Mouse (Mus musculus) limb, embryonic 11.5 days (tissue): ENCODE results near the gene Cxadr. TPM values are rescaled to one million over a fixed set of nuclear protein-coding genes. Genes with fewer than 3 reads are reported as not detected.

Experiments used
- ATAC-seq: fragments of 200-750 bp; cut with Nextera tagmentation; 2 replicates; pipeline ENCODE4 v1.8.0; 2017; ENCODE audit warnings: low read depth; ENCODE audit not compliant: insufficient number of reproducible peaks, low FRiP score, low TSS enrichment
- DNase-seq: peaks from one replicate; pipeline ENCODE4 v3.0.0-alpha.2; 2015; ENCODE audit warnings: low spot score
- H3K27ac ChIP-seq: fragments of 300-500 bp; sonication (generic); replicated peaks from 2 replicates; pipeline ENCODE4 v1.5.1; 2014; ENCODE audit warnings: low read depth, mild to moderate bottlenecking, low read length
- H3K27me3 ChIP-seq: fragments of 300-500 bp; sonication (generic); 2 replicates; pipeline ENCODE4 v1.6.1; 2014; ENCODE audit warnings: mild to moderate bottlenecking, low read length, mixed read lengths; ENCODE audit not compliant: control insufficient read depth, insufficient read depth
- H3K36me3 ChIP-seq: fragments of 300-500 bp; sonication (generic); 2 replicates; pipeline ENCODE4 v1.6.1; 2014; ENCODE audit warnings: mild to moderate bottlenecking, low read length, moderate library complexity, mixed read lengths; ENCODE audit not compliant: control insufficient read depth, insufficient read depth
- H3K4me1 ChIP-seq: fragments of 300-500 bp; sonication (generic); 2 replicates; pipeline ENCODE4 v1.6.1; 2014; ENCODE audit warnings: low read length, mixed read lengths; ENCODE audit not compliant: control insufficient read depth, insufficient read depth
- H3K4me2 ChIP-seq: fragments of 300-500 bp; sonication (generic); 2 replicates; pipeline ENCODE4 v1.6.1; 2014; ENCODE audit warnings: low read depth, mild to moderate bottlenecking, moderate library complexity; ENCODE audit not compliant: severe bottlenecking
- H3K4me3 ChIP-seq: fragments of 300-500 bp; sonication (generic); 2 replicates; pipeline ENCODE4 v1.5.1; 2014; ENCODE audit warnings: low read depth, low read length
- H3K9ac ChIP-seq: fragments of 300-500 bp; sonication (generic); 2 replicates; pipeline ENCODE4 v1.6.1; 2014; ENCODE audit warnings: mild to moderate bottlenecking, low read length
- H3K9me3 ChIP-seq: fragments of 300-500 bp; sonication (generic); 2 replicates; pipeline ENCODE4 v1.6.1; 2016; ENCODE audit warnings: low read length; ENCODE audit not compliant: control insufficient read depth
- WGBS: fragments of 180-500 bp; shearing (Covaris S2); extraction: QIAGEN DNeasy Blood & Tissue Kit; methylation state at CpG from one replicate; pipeline ENCODE4 v1.1.7; 2014; 5-methylcytosine and 5-hydroxymethylcytosine counted together
- polyA plus RNA-seq: library from polyadenylated mRNA; unstranded; fragments of >200 nt; fragmentation: Nextera tagmentation; extraction: Ambion mirVana; gene quantifications from 2 replicates; pipeline ENCODE4 v1.2.1, GENCODE M21; 2014

Cxadr gene
- polyA plus RNA-seq, 1 experiment from 2014 or later, result 24.4 TPM

DNA sequence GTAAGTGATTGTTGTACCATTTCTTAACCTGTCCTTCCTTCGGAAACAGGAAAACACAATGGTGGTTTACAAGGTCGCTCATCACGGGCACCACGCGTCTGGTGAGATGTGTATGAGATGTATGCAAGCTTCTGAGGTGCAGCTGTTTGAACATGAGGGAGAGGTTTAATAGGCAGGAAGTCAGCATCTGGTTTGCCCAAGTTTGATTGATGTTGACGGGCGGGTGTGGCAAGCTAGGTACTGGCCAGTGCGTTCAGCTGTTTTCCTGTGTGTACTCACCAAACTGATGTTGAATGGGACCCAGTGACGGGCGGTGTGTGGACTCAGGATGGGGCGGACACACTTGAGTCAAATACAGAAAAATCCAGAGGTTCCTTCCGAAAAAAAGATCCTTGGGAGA lies 26.7 kb downstream of the Cxadr start:
- H3K4me3 ChIP-seq, result no peak overlapping the region
- H3K27ac ChIP-seq, result no peak overlapping the region
- H3K27me3 ChIP-seq, result no peaks in the 10 kb centered on the region
- H3K4me1 ChIP-seq, result no peaks in the 10 kb centered on the region
- H3K4me2 ChIP-seq, result no peak overlapping the region
- DNase-seq, result no peak
- H3K9ac ChIP-seq, result no peak overlapping the region
- ATAC-seq, result no peak
- H3K9me3 ChIP-seq, result no peaks in the 10 kb centered on the region
- H3K36me3 ChIP-seq, result peaks cover 4% of the 10 kb centered on the region; the same call in 1 of the 2 replicates
- 92% methylated on average over 12 of the region's 12 CpGs for WGBS

DNA sequence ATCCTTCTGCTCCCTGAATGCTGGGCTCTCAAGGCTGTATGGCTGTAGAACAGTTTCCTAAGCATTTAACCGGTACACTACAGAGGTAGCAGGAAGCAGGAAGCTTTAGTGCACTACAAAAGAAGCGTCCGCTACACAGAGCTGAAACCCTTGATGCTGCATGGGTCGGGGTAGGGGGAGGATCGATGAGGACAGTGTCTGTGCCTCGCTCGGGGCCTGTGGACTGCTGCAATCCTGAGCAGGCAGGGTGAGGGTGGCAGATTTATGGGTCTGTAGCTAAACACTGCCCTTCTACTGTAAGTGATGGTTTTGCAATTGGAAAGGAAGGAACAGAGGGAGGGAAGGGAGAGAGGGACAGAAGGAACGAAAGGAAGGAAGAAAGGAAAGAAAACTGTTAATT lies 35.9 kb downstream of the Cxadr start:
- H3K9ac ChIP-seq, result no peak overlapping the region
- peaks cover 9% of the 10 kb centered on the region; the same call in 1 of the 2 replicates for H3K36me3 ChIP-seq
- no peak overlapping the region for H3K4me2 ChIP-seq
- DNase-seq (no peak), ATAC-seq (no peak)
- no peaks in the 10 kb centered on the region for H3K4me1 ChIP-seq
- H3K9me3 ChIP-seq, result no peaks in the 10 kb centered on the region
- H3K27ac ChIP-seq, result no peak overlapping the region
- no peak overlapping the region for H3K4me3 ChIP-seq
- no peaks in the 10 kb centered on the region for H3K27me3 ChIP-seq
- 44% methylated on average over 8 of the region's 8 CpGs for WGBS

DNA sequence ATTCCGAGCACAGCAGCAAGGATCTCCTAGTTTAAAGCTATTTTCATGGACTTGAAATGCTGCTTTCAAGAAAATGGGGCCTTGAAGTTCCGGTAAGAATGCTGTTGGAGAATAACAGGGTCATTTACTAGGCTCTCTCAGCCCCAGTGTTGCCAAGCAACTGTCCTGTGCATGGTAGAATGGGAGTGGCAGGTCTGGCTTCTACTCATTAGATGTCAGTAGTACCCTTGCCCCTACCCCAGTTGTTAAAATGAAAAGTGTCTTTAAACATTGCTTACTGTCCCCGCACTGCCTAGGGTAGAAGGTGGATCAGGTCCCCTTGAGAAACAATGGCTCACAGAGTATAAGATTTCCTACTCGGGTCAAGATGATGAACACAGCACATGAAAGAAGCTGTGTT lies 40.1 kb downstream of the Cxadr start:
- Histone ChIP-seq H3K4me1 (peaks cover 8% of the 10 kb centered on the region), H3K27me3 (no peaks in the 10 kb centered on the region), H3K4me2 (no peak overlapping the region), H3K9ac (no peak overlapping the region), H3K27ac (no peak overlapping the region), H3K36me3 (no peaks in the 10 kb centered on the region), H3K4me3 (no peak overlapping the region), H3K9me3 (no peaks in the 10 kb centered on the region)
- ATAC-seq (no peak), DNase-seq (no peak)
- WGBS, result 84% methylated on average over 4 of the region's 4 CpGs

DNA sequence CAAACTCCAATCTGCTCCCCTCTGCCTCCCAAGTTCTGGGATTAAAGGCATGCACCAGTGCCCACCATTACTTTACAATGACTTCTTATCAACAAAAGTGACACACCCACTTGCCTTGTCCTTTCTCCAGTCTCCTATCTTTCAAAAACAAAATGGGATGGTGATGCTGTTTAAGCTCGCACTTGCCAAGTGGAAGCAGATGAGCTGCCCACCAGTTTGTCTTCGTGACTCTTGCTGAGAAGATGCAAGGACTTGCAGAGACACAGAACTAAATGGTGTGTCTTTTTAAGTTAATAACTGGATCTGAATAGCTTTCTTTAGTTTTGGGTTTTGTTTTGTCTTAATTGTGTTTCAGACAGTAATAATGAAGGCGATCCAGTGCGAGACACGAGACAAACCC lies 41.5 kb downstream of the Cxadr start:
- ATAC-seq (no peak), DNase-seq (no peak)
- 94% methylated on average over 5 of the region's 5 CpGs for WGBS
- no peak overlapping the region for H3K27ac ChIP-seq
- no peaks in the 10 kb centered on the region for H3K9me3 ChIP-seq
- no peak overlapping the region for H3K4me3 ChIP-seq
- peaks cover 8% of the 10 kb centered on the region for H3K4me1 ChIP-seq
- no peaks in the 10 kb centered on the region for H3K27me3 ChIP-seq
- no peak overlapping the region for H3K4me2 ChIP-seq
- no peaks in the 10 kb centered on the region for H3K36me3 ChIP-seq
- no peak overlapping the region for H3K9ac ChIP-seq

DNA sequence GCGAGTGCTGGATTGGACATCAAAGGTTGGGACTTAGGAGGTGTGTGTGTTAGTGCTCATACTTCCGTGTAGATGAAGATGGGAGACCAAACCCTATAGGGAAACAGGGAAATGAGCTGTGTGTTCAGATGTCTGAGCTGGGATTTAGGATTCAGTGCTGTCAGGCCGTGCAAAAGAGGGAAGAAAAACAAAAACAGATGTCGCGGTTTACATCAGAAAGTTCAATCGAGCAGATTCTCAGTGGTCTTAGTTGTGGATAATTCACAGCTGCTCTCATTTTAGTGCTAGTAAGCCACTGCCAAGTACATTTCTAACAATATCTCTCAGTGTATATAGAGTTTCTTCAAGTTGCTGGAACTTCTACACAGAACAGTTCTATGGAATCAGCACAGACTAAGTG lies 42.5 kb downstream of the Cxadr start:
- Histone ChIP-seq H3K27ac (no peak overlapping the region), H3K27me3 (no peaks in the 10 kb centered on the region), H3K9me3 (no peaks in the 10 kb centered on the region), H3K36me3 (no peaks in the 10 kb centered on the region), H3K4me3 (no peak overlapping the region), H3K4me2 (no peak overlapping the region), H3K9ac (no peak overlapping the region), H3K4me1 (peaks cover 8% of the 10 kb centered on the region)
- no peak for DNase-seq
- WGBS, result 18% methylated on average over 6 of the region's 6 CpGs
- no peak for ATAC-seq

DNA sequence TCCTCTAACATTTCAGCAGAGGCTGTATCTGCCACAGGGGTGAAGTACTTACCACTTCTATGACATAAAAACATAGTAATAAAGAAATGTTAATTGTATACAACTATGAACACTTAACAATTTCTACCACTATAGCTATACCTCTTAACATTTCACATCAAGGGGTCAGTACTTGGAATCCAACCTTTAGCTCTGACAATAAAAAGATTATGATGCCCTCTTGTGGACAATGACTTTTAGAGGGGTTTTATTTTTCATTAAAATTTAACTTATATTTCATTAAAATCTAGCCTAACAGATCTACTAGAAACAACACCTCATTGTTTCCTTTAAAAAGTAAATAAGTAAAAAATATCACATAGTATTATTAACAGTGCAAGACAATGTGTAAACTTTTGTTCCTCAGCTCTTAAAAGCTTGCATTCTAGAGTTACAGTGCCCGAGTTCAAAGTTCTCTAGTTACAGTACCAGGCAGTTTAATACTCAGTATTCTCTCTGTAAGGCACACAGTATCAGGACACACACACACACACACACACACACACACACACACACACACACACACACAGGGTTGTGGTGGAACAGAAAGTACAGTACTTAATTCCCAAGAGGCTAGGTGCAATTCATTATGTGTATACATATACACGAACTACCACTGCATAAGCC lies 45.5 kb downstream of the Cxadr start:
- Histone ChIP-seq H3K4me3 (no peak overlapping the region), H3K27ac (no peak overlapping the region), H3K36me3 (no peaks in the 10 kb centered on the region), H3K9me3 (no peaks in the 10 kb centered on the region), H3K4me2 (no peak overlapping the region), H3K9ac (no peak overlapping the region), H3K4me1 (peaks cover 8% of the 10 kb centered on the region), H3K27me3 (no peaks in the 10 kb centered on the region)
- DNase-seq (no peak), ATAC-seq (no peak)
- WGBS, result 81% methylated on average over 2 of the region's 2 CpGs

DNA sequence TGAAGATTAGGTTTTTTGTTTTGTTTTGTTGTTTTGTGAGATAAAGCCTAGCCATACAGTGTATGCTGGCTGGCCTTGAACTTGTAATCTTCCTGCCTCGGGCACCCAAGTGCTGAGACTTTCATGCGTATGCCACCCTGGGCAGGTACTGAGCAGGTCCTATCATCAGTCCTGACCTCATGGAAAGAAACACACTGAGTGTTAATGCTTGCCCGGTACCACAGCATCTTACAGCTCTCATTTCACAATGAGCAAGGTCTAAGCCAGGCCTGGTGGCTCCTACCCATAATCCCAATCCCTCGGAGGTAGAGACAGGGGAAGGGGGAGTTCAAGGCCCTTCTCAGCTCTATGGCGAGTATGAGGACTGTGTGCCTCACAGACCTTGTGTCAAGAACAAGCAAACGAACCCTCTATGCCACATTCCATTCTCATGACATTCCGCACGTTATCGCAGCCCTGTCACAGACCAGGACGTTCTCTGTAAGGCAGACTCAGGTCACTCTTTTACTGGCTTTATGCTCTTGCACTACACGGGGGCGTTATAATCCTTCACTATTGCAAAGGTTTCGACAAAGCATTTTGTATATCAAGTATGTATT lies 46.1 kb downstream of the Cxadr start:
- Histone ChIP-seq H3K27ac (no peak overlapping the region), H3K9me3 (no peaks in the 10 kb centered on the region), H3K4me1 (peaks cover 8% of the 10 kb centered on the region), H3K4me3 (no peak overlapping the region), H3K36me3 (no peaks in the 10 kb centered on the region), H3K4me2 (no peak overlapping the region), H3K9ac (no peak overlapping the region), H3K27me3 (no peaks in the 10 kb centered on the region)
- ATAC-seq, result no peak
- DNase-seq, result no peak
- WGBS, result 84% methylated on average over 13 of the region's 13 CpGs

DNA sequence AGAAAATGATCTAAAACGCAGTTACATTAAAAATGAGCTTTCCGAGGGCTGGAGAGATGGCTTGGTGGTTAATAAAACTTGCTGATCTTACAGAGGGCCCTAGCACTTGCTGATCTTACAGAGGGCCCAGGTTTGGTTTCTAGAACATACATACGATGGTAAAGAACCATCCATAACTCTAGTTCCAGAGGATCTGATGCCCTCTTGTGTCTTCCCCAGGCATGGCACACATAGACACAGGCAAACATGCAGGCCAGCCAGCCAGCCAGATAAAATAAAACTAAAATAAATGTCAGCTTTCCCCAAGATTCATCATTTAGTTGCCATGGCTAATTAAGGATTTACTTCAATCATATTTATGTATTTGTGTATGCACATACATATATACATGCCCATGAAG lies 56.5 kb downstream of the Cxadr start:
- peaks cover 9% of the 10 kb centered on the region for H3K36me3 ChIP-seq
- no peak overlapping the region for H3K4me2 ChIP-seq
- no peak overlapping the region for H3K9ac ChIP-seq
- 95% methylated on average over 3 of the region's 3 CpGs for WGBS
- H3K27ac ChIP-seq, result no peak overlapping the region
- no peaks in the 10 kb centered on the region for H3K27me3 ChIP-seq
- no peak for ATAC-seq
- no peaks in the 10 kb centered on the region for H3K9me3 ChIP-seq
- DNase-seq, result no peak
- no peaks in the 10 kb centered on the region for H3K4me1 ChIP-seq
- H3K4me3 ChIP-seq, result no peak overlapping the region

DNA sequence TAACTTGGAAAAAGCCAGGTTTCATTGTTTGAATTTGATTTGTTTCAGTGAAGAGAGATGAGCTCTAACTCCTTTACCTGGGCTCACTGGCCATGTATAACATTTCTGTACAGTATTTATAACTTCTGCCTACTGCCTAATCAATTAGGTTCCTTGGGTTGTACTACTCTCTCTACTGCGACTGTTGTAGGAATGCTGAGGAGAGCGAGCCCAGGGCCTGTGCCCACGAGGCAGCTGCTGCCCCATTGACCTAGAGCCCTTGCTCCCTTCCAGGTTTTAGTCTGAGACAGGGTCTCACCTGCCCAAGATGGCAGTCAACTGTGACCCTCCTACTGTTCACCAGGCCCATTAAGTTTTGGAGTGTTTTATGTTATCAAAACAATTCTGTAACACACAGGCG lies 60.2 kb downstream of the Cxadr start:
- H3K27ac ChIP-seq, result no peak overlapping the region

More for the DNA sequence above, 60.2 kb downstream of the Cxadr start:
- Histone ChIP-seq H3K36me3 (peaks cover 12% of the 10 kb centered on the region), H3K27me3 (no peaks in the 10 kb centered on the region), H3K4me1 (no peaks in the 10 kb centered on the region), H3K9me3 (no peaks in the 10 kb centered on the region), H3K9ac (no peak overlapping the region), H3K4me2 (no peak overlapping the region), H3K4me3 (no peak overlapping the region)
- ATAC-seq (no peak), DNase-seq (no peak)
- 93% methylated on average over 4 of the region's 4 CpGs for WGBS
